ENCODE assay signal across 20 mouse cellular contexts in genomic region chr5:119044548-119044947, GRCm38 (mm10).
DNase-seq lines count a peak whose midpoint lies in the region; ATAC-seq lines count a peak whose summit lies in the region.
"Had no signal": no experiment of that assay in that cellular context is flagged by ENCODE, and none has a peak within 500 bp of the region (broad histone marks: within the 10 kb centered on the region; RNA-seq: fewer than 3 reads in every experiment).

No protein-coding gene starts in this region.

- no peaks in the 10 kb centered on the region for H3K9me3 ChIP-seq in embryonic facial prominence, embryonic 11.5 days (replicated peaks; ENCODE audit: control insufficient read depth, low read length)
- no peaks in the 10 kb centered on the region for H3K9me3 ChIP-seq in midbrain, embryonic 14.5 days (ENCODE audit: control insufficient read depth, low read length)
- H3K9me3 ChIP-seq: heart, embryonic 10.5 days; hindbrain, embryonic 12.5 days had no signal

- no peaks in the 10 kb centered on the region for H3K27me3 ChIP-seq in embryonic facial prominence, embryonic 11.5 days (ENCODE audit: control insufficient read depth, insufficient read depth, low read length)
- no peaks in the 10 kb centered on the region for H3K27me3 ChIP-seq in midbrain, embryonic 14.5 days (ENCODE audit: control insufficient read depth, insufficient read depth, low read length)
- H3K27me3 ChIP-seq: hindbrain, embryonic 12.5 days had no signal

- H3K36me3 ChIP-seq in embryonic facial prominence, embryonic 11.5 days (replicated peaks; ENCODE audit: control insufficient read depth, insufficient read depth, low read depth, low read length): no peaks in the 10 kb centered on the region
- no peaks in the 10 kb centered on the region for H3K36me3 ChIP-seq in midbrain, embryonic 14.5 days (ENCODE audit: control insufficient read depth, insufficient read depth, low read length)
- H3K36me3 ChIP-seq: heart, embryonic 10.5 days; hindbrain, embryonic 12.5 days had no signal

- peak; percentile 63 for DNase-seq in embryo, embryonic 11 days
- peak; percentile 86 for DNase-seq in embryonic facial prominence, embryonic 11.5 days (ENCODE audit: low spot score)
- peak; percentile 60 for DNase-seq in forelimb bud, embryonic 11.5 days (ENCODE audit: low read depth, low spot score)
- no peak for DNase-seq in left cerebral cortex, postnatal 14 days (ENCODE audit: low spot score in 2 of 2)
- DNase-seq in midbrain, embryonic 14.5 days: no peak
- DNase-seq in adrenal gland, adult 8-10 months: no peak
- DNase-seq: adrenal gland, postnatal 10 days; cerebellum, adult 11 months; cerebellum, adult 8-10 months; cerebellum, postnatal 25 days; gastrocnemius, postnatal 10 days; heart, adult 18-20 months; heart, postnatal 10 days; heart, postnatal 4 days; kidney, adult 18-20 months had no signal

- WGBS in embryonic facial prominence, embryonic 11.5 days: 22% methylated on average over 10 of the region's 10 CpGs
- WGBS in midbrain, embryonic 14.5 days: 91% methylated on average over 10 of the region's 10 CpGs

- H3K9ac ChIP-seq in embryonic facial prominence, embryonic 11.5 days (replicated peaks; ENCODE audit: low read length): no peak overlapping the region
- no peak overlapping the region for H3K9ac ChIP-seq in midbrain, embryonic 14.5 days (replicated peaks; ENCODE audit: low read length)
- H3K9ac ChIP-seq: hindbrain, embryonic 12.5 days had no signal

- H3K4me3 ChIP-seq in embryonic facial prominence, embryonic 11.5 days (ENCODE audit: low read depth, low read length): no peak overlapping the region
- H3K4me3 ChIP-seq in midbrain, embryonic 14.5 days (replicated peaks; ENCODE audit: low read depth, low read length): no peak overlapping the region
- H3K4me3 ChIP-seq: heart, embryonic 10.5 days; hindbrain, embryonic 12.5 days had no signal

- H3K4me2 ChIP-seq in embryonic facial prominence, embryonic 11.5 days (ENCODE audit: low read depth, low read length): no peak overlapping the region
- H3K4me2 ChIP-seq in midbrain, embryonic 14.5 days (ENCODE audit: low read length): no peak overlapping the region
- H3K4me2 ChIP-seq: hindbrain, embryonic 12.5 days had no signal

- no peaks in the 10 kb centered on the region for H3K4me1 ChIP-seq in embryonic facial prominence, embryonic 11.5 days (ENCODE audit: control insufficient read depth, insufficient read depth, low read length)
- H3K4me1 ChIP-seq in midbrain, embryonic 14.5 days (ENCODE audit: control insufficient read depth, insufficient read depth, low read length): no peaks in the 10 kb centered on the region
- H3K4me1 ChIP-seq: heart, embryonic 10.5 days; hindbrain, embryonic 12.5 days had no signal

- intact Hi-C loops in left cerebral cortex, postnatal 14 days (cut with DNase I): no loop called here

- peak; percentile 59; the same call in 1 of the 2 replicates for ATAC-seq in embryonic facial prominence, embryonic 11.5 days (replicated peaks; ENCODE audit: insufficient number of reproducible peaks, low FRiP score, low TSS enrichment, low read depth)
- no peak for ATAC-seq in midbrain, embryonic 14.5 days (ENCODE audit: low FRiP score, low TSS enrichment)
- ATAC-seq: forebrain, embryonic 14.5 days; hindbrain, embryonic 16.5 days; inflammation-experienced regulatory T-cells, adult 6 months had no signal

- no peak overlapping the region for H3K27ac ChIP-seq in embryonic facial prominence, embryonic 11.5 days (replicated peaks; ENCODE audit: low read depth, low read length)
- H3K27ac ChIP-seq in midbrain, embryonic 14.5 days (replicated peaks; ENCODE audit: low read depth, low read length): no peak overlapping the region
- H3K27ac ChIP-seq: heart, embryonic 10.5 days; hindbrain, embryonic 12.5 days had no signal

Comparison
In these comparisons a context has a peak if more than half of its experiments do, and no peak if none do; other contexts are left out.
1. DNase-seq: peak in embryo, embryonic 11 days (single experiment), embryonic facial prominence, embryonic 11.5 days (single experiment) and forelimb bud, embryonic 11.5 days (single experiment); none in left cerebral cortex, postnatal 14 days (0 of 2), midbrain, embryonic 14.5 days (single experiment) and adrenal gland, adult 8-10 months (single experiment).